Mouse (Mus musculus) forebrain, postnatal 0 days (tissue): ENCODE measurements around the gene Nfix. TPM values are rescaled to one million over a fixed set of nuclear protein-coding genes. Genes with fewer than 3 reads are reported as not detected.
A peak's percentile ranks its signal among the peaks of the same experiment; 100 is the strongest.

Source experiments
- ATAC-seq: fragments of 200-750 bp; cut with Nextera tagmentation; 2 replicates; pipeline ENCODE4 v1.8.0; 2017; ENCODE audit warnings: mild to moderate bottlenecking, moderate library complexity
- DNase-seq: peaks from one replicate; pipeline ENCODE4 v3.0.0-alpha.2; 2015
- H3K27ac ChIP-seq: fragments of 300-500 bp; sonication (generic); 2 replicates; pipeline ENCODE4 v1.5.1; 2014; ENCODE audit warnings: low read depth, mild to moderate bottlenecking, antibody characterized with exemption, low read length, moderate library complexity, mixed read lengths
- H3K27me3 ChIP-seq: fragments of 300-500 bp; sonication (generic); 2 replicates; pipeline ENCODE4 v1.6.1; 2014; ENCODE audit warnings: mild to moderate bottlenecking, low read length, mixed read lengths; ENCODE audit not compliant: insufficient read depth
- H3K36me3 ChIP-seq: fragments of 300-500 bp; sonication (generic); 2 replicates; pipeline ENCODE4 v1.6.1; 2014; ENCODE audit warnings: mild to moderate bottlenecking, moderate library complexity; ENCODE audit not compliant: insufficient read depth
- H3K4me1 ChIP-seq: fragments of 300-500 bp; sonication (generic); 2 replicates; pipeline ENCODE4 v1.6.1; 2014; ENCODE audit warnings: antibody characterized with exemption; ENCODE audit not compliant: insufficient read depth
- H3K4me2 ChIP-seq: fragments of 300-500 bp; sonication (generic); 2 replicates; pipeline ENCODE4 v1.6.1; 2014; ENCODE audit warnings: low read depth, mild to moderate bottlenecking, moderate library complexity
- H3K4me3 ChIP-seq: fragments of 300-500 bp; sonication (generic); 2 replicates; pipeline ENCODE4 v1.5.1; 2014; ENCODE audit warnings: low read depth, low read length, mixed read lengths
- H3K9ac ChIP-seq: fragments of 300-500 bp; sonication (generic); 2 replicates; pipeline ENCODE4 v1.6.1; 2014; ENCODE audit warnings: mild to moderate bottlenecking
- H3K9me3 ChIP-seq: fragments of 300-500 bp; sonication (generic); 2 replicates; pipeline ENCODE4 v1.6.1; 2016; ENCODE audit warnings: low read length
- CTCF ChIP-seq: sonication (generic); IDR thresholded peaks from 2 replicates; pipeline ENCODE4 v1.5.1; 2016; ENCODE audit warnings: antibody characterized with exemption, control low read depth, low read depth
- WGBS: fragments of 180-500 bp; shearing (Covaris S2); extraction: QIAGEN DNeasy Blood & Tissue Kit; methylation state at CpG from one replicate; pipeline ENCODE4 v1.1.7; 2014; 5-methylcytosine and 5-hydroxymethylcytosine counted together
- polyA plus RNA-seq: library from polyadenylated mRNA; unstranded; fragments of >200 nt; fragmentation: Nextera tagmentation; extraction: Ambion mirVana; gene quantifications from 2 replicates; pipeline ENCODE4 v1.2.1, GENCODE M21; 2015
- total RNA-seq: library from RNA; depleted of rRNA; stranded (reverse); fragments of >200 nt; gene quantifications from 2 replicates; pipeline ENCODE4 v1.2.3, GENCODE M21; 2014

The Nfix gene
- total and polyA plus RNA-seq, 2 experiments from 2014 or later, result 111 to 376 TPM

DNA sequence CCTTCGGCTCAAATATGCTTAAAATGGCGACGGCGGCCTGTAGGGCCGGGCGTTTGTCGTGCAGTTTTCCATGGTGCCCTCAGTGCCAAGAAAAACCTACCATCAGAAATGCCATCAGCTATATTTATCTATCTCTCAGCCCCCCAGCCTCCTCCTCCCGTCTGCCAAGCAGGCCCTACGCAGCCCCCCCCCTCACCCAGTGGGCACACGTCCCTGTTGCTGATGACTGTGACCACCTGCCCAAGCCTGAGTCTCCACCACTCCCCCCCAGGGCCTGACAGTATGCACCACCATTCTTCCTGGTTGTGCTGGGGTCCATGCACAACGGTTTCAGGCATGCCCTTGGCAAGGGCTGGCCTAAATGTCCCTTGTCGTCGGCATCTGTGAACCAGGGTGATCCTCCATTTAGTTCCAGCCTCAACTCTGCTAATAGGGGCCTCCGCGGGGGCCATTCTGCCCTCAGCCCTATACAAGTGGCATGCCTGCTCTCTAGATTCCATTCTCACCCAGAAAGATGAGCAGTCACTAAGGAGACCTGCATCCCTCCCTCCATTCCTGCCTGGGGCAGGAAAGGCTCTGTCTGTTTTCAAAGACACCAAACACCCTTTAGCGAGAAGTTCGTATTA, 35.2 kb downstream of the Nfix start:
- Histone ChIP-seq H3K9me3 (no peaks in the 10 kb centered on the region), H3K4me2 (peak overlapping the region; percentile 71), H3K27me3 (no peaks in the 10 kb centered on the region), H3K36me3 (peaks cover 29% of the 10 kb centered on the region), H3K4me1 (peaks cover 14% of the 10 kb centered on the region), H3K27ac (peak overlapping the region; percentile 54), H3K4me3 (peak overlapping the region; percentile 48), H3K9ac (peak overlapping the region; percentile 57)
- TF ChIP-seq CTCF, result no peak
- ATAC-seq (peak; percentile 32), DNase-seq (peak; percentile 50)
- WGBS, result 41% methylated on average over 17 of the region's 17 CpGs

DNA sequence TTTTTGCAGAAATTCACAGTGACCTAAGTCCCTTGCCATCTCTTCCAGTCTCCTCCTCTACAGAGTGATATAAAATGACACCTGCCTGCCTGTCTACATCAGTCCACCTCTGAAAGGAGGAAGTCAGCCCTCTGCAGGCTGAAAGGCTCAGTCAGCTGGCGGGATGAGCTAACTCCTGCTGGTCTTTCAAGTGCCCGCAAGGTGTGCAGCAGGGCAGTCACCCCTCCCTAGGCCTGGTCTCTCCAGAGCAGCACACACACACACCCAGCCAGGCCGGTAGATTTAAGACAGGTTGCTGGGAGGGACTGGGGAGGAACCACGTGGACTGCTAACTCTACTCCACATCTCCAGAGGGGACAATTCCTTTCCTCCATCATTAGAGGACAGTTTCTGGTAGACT, 36.0 kb downstream of the Nfix start:
- Histone ChIP-seq H3K36me3 (peaks cover 29% of the 10 kb centered on the region), H3K27me3 (no peaks in the 10 kb centered on the region), H3K9me3 (no peaks in the 10 kb centered on the region), H3K27ac (peak overlapping the region; percentile 54; the same call in 1 of the 2 replicates), H3K4me1 (peaks cover 19% of the 10 kb centered on the region), H3K4me3 (peak overlapping the region; percentile 48), H3K9ac (peak overlapping the region; percentile 1; the same call in 1 of the 2 replicates), H3K4me2 (peak overlapping the region; percentile 71)
- TF ChIP-seq CTCF, result no peak
- ATAC-seq (no peak), DNase-seq (no peak)
- 67% methylated on average over 4 of the region's 4 CpGs for WGBS

DNA sequence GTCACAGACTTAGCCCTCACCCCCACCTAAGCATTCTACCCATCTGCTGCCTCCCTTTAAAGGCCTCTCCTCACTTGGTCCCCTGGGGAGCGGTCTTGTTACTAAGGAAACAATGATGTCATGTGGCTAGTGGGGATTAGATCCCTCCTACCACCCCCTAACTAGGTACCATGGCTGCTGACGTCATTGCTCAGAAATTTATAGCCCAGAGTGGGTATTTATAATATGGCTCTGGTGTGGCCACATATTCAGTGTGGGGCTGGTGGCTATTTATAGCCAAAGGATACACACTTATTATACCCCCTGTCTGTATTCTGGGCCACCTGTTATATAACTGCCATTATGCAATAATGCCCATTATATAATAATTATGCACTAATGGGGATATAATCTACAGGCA, 39.2 kb downstream of the Nfix start:
- H3K4me3 ChIP-seq, result peak overlapping the region; percentile 4; the same call in 1 of the 2 replicates
- peak overlapping the region; percentile 36 for H3K27ac ChIP-seq
- H3K4me2 ChIP-seq, result peak overlapping the region; percentile 71
- WGBS, result 35% methylated on average over 2 of the region's 2 CpGs
- DNase-seq, result no peak
- H3K9ac ChIP-seq, result no peak overlapping the region
- no peak for TF ChIP-seq CTCF
- no peak for ATAC-seq
- H3K27me3 ChIP-seq, result no peaks in the 10 kb centered on the region
- H3K4me1 ChIP-seq, result peaks cover 15% of the 10 kb centered on the region
- H3K9me3 ChIP-seq, result no peaks in the 10 kb centered on the region
- peaks cover 17% of the 10 kb centered on the region for H3K36me3 ChIP-seq

DNA sequence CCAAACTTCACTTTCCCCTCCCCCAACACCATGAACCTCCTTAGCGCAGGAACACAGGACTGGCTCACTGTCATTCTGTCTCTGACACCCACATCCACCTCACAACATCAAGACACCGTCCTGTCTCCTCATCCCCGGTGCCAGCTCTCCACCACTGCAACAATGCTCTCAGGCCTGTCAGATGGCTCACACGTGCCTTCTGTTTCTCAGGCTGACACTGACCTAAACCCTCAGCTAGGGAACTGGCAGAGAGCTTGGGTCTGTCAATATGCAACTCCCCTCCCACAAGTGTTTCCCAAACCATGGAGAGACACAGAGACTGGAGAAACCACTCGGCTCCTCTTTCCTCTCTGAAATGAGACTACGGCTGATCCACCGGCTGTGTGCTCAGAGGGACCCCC, 39.7 kb downstream of the Nfix start:
- Histone ChIP-seq H3K4me3 (peak overlapping the region; percentile 4; the same call in 1 of the 2 replicates), H3K27ac (peak overlapping the region; percentile 36; the same call in 1 of the 2 replicates), H3K27me3 (no peaks in the 10 kb centered on the region), H3K9me3 (no peaks in the 10 kb centered on the region), H3K9ac (no peak overlapping the region), H3K4me2 (peak overlapping the region; percentile 71), H3K36me3 (peaks cover 22% of the 10 kb centered on the region), H3K4me1 (peaks cover 14% of the 10 kb centered on the region)
- peak; percentile 2; the same call in 1 of the 2 replicates for ATAC-seq
- no peak for TF ChIP-seq CTCF
- no peak for DNase-seq
- WGBS, result 32% methylated on average over 7 of the region's 7 CpGs

DNA sequence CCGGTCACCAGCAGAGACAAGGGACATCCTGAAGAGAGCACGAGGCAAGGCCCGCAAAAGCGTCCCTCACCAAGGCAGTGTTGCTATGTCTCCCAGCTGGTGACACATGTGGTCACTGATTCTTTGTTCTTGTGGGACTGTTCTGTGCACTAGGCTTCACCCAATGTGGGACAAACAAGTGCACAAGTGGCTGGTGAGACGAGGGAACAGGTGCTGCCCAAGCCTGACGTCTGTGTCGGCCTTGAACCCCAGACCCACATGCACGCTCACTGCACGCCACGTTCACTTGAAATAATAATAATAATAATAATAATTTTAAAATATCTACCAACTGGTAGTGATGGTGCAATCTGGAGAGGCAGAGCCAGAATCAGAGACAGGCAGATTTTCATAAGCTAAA, 40.4 kb downstream of the Nfix start:
- Histone ChIP-seq H3K9ac (no peak overlapping the region), H3K4me3 (no peak overlapping the region), H3K4me1 (peaks cover 14% of the 10 kb centered on the region), H3K4me2 (peak overlapping the region; percentile 71; the same call in 1 of the 2 replicates), H3K27me3 (no peaks in the 10 kb centered on the region), H3K36me3 (peaks cover 23% of the 10 kb centered on the region), H3K27ac (no peak overlapping the region), H3K9me3 (no peaks in the 10 kb centered on the region)
- no peak for TF ChIP-seq CTCF
- 76% methylated on average over 10 of the region's 10 CpGs for WGBS
- DNase-seq (no peak), ATAC-seq (no peak)

DNA sequence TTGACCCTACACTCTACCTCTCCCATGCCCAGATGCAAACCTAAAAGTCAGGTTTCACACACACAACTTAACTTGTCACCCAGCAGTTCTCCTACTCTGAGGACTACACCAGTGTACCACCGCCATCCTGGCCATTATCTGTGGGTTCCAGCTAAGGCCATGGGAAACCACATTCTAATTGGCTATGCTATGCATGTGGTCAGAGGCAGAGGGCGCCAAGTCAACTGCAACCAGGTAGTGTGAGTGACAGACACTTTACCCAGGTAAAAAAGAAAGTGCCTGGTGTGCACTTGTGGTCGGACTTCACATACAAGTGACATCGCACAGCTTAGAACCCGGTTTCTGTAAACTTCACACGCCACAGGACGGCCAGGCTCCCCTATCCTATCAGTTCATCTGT, 41.0 kb downstream of the Nfix start:
- DNase-seq (no peak), ATAC-seq (no peak)
- Histone ChIP-seq H3K4me3 (no peak overlapping the region), H3K9me3 (no peaks in the 10 kb centered on the region), H3K4me2 (peak overlapping the region; percentile 21; the same call in 1 of the 2 replicates), H3K36me3 (peaks cover 23% of the 10 kb centered on the region), H3K27me3 (no peaks in the 10 kb centered on the region), H3K27ac (0 out of 2 replicates have a peak overlapping the region, but pooled peaks have one; percentile 29), H3K9ac (no peak overlapping the region; the same call in 1 of the 2 replicates), H3K4me1 (peaks cover 14% of the 10 kb centered on the region)
- peak; percentile 21; the same call in 1 of the 2 replicates for TF ChIP-seq CTCF
- 56% methylated on average over 7 of the region's 7 CpGs for WGBS

DNA sequence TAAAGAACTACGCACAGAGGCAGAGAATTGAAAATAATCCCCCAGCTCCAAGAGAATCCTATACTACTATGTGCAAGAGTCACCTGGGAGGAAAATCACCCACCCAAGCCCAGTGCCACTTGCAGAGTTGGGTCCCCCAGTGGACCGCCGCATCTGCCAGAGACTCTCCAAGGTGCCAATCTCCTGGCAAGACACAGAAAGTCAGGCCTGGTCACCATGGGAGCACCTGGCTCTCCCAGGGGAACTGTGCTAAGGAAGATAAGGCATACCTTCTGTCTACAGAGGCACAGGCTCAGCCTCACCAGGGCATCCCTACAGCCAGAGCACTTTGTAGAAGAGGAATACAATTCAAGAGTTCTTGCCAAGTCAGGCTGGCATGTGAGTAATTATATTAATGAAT, 41.8 kb downstream of the Nfix start:
- no peak for TF ChIP-seq CTCF
- no peak overlapping the region for H3K9ac ChIP-seq
- H3K4me3 ChIP-seq, result no peak overlapping the region
- H3K4me1 ChIP-seq, result peaks cover 14% of the 10 kb centered on the region
- peak overlapping the region; percentile 21; the same call in 1 of the 2 replicates for H3K4me2 ChIP-seq
- H3K27me3 ChIP-seq, result no peaks in the 10 kb centered on the region
- no peaks in the 10 kb centered on the region for H3K9me3 ChIP-seq
- WGBS, result 77% methylated on average over 3 of the region's 3 CpGs
- DNase-seq, result no peak
- ATAC-seq, result no peak
- H3K27ac ChIP-seq, result 0 out of 2 replicates have a peak overlapping the region, but pooled peaks have one; percentile 21
- peaks cover 27% of the 10 kb centered on the region for H3K36me3 ChIP-seq
